Mouse (Mus musculus) embryonic facial prominence, embryonic 10.5 days (tissue): Measurements from ENCODE around the gene Fgf4. TPM values are rescaled to one million over a fixed set of nuclear protein-coding genes. Genes with fewer than 3 reads are reported as not detected.
A peak's percentile ranks its signal among the peaks of the same experiment; 100 is the strongest.

Experiments used
- DNase-seq: peaks from one replicate; pipeline ENCODE4 v3.0.0-alpha.2; 2017; ENCODE audit warnings: low spot score
- H3K27ac ChIP-seq: fragments of 300-500 bp; sonication (generic); replicated peaks from 2 replicates; pipeline ENCODE4 v1.5.1; 2016; ENCODE audit warnings: mild to moderate bottlenecking
- H3K27me3 ChIP-seq: fragments of 300-500 bp; sonication (generic); replicated peaks from 2 replicates; pipeline ENCODE4 v1.6.1; 2016; ENCODE audit warnings: low read depth, mild to moderate bottlenecking; ENCODE audit not compliant: poor library complexity, severe bottlenecking
- H3K36me3 ChIP-seq: fragments of 300-500 bp; sonication (generic); replicated peaks from 2 replicates; pipeline ENCODE4 v1.6.1; 2016; ENCODE audit warnings: mild to moderate bottlenecking, moderate library complexity
- H3K4me1 ChIP-seq: fragments of 300-500 bp; sonication (generic); 2 replicates; pipeline ENCODE4 v1.6.1; 2016
- H3K4me3 ChIP-seq: fragments of 300-500 bp; sonication (generic); 2 replicates; pipeline ENCODE4 v1.5.1; 2016; ENCODE audit warnings: mild to moderate bottlenecking, moderate library complexity
- H3K9me3 ChIP-seq: fragments of 300-500 bp; sonication (generic); 2 replicates; pipeline ENCODE4 v1.6.1; 2016; ENCODE audit warnings: mild to moderate bottlenecking
- WGBS: fragments of 180-500 bp; shearing (Covaris S2); methylation state at CpG from one replicate; pipeline ENCODE4 v1.1.7; 2016; 5-methylcytosine and 5-hydroxymethylcytosine counted together
- polyA plus RNA-seq: library from polyadenylated mRNA; unstranded; fragments of >200 nt; fragmentation: Nextera tagmentation; extraction: Ambion mirVana; gene quantifications from 2 replicates; pipeline ENCODE4 v1.2.1, GENCODE M21; 2016

The Fgf4 gene
- 0.16 TPM in 1 of 2 replicates, not detected in the other for polyA plus RNA-seq

DNA sequence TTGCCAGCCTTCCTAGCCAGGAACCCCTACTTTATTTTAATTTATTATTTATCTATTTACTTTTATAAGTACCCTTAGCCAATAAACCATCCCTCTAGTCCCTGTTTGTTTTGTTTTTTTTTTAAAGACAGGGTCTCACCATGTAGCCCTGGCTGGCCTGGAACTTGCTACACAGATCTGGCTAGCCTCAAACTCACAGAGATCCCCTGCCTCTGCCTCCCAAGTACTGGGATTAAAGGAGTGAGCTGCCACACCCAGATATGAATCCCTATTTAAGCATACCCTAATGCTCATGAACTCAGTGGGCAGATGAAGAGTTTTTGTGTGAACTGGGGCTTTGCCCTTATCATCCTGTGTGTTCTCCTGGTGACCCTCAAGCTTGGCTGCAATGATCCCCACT, at the start of gene Fgf4:
Fgf4 (plus strand) TSS at position 301 of the 400 bp plus-strand sequence.
- no peaks in the 10 kb centered on the region for H3K4me1 ChIP-seq
- peaks cover 60% of the 10 kb centered on the region for H3K27me3 ChIP-seq
- no peaks in the 10 kb centered on the region for H3K9me3 ChIP-seq
- H3K27ac ChIP-seq: no peak within 1 kb of the TSS
- no peak within 1 kb of the TSS for H3K4me3 ChIP-seq
- DNase-seq: no peak
- H3K36me3 ChIP-seq: no peaks in the 10 kb centered on the region

DNA sequence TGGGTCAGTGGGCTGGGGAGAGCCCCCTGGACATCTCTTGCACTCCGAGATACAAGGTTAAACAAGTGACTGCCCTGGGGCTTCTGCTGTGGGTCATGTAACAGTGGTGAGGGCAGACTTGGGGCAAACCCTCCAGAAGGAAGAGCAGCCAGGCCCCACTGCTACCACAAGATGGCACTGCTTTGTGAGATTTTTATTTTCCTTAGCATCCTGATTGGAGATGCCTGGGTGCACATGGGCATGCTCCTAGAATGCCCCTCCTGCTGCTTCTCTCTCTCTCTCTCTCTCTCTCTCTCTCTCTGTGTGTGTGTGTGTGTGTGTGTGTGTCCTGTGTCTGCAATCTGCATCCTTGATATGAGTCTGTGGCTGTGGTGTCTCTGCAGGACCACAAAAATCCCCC, 48.7 kb upstream of the Fgf4 start:
- Histone ChIP-seq H3K36me3 (no peaks in the 10 kb centered on the region), H3K9me3 (no peaks in the 10 kb centered on the region), H3K4me3 (no peak overlapping the region), H3K27ac (no peak overlapping the region), H3K4me1 (peaks cover 27% of the 10 kb centered on the region), H3K27me3 (peaks cover 80% of the 10 kb centered on the region)
- WGBS: 28% methylated on average over 1 of the region's 1 CpGs
- DNase-seq: peak; percentile 54

DNA sequence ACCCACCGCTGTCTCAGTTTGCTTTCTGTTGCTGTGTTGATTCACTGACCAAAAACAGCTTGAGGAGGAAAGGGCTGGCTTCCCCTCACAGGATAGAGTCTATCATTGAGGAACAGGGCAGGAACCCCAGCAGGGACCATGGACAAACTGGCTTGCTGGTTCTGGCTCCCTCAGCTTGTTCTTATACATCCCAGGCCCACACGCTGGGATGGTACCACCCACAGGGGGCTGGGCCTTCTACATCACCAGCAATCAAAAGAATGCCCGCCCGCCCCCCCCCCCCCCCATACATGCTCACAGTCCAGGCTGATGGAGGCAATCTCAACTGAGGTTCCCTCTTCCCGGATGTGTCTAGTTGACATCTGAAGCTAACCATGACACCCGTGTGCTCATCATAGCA, 40.1 kb upstream of the Fgf4 start:
- H3K36me3 ChIP-seq: no peaks in the 10 kb centered on the region
- H3K27me3 ChIP-seq: peaks cover 27% of the 10 kb centered on the region
- H3K4me3 ChIP-seq: no peak overlapping the region
- DNase-seq: no peak
- no peak overlapping the region for H3K27ac ChIP-seq
- 67% methylated on average over 6 of the region's 6 CpGs for WGBS
- no peaks in the 10 kb centered on the region for H3K9me3 ChIP-seq
- H3K4me1 ChIP-seq: peaks cover 19% of the 10 kb centered on the region

DNA sequence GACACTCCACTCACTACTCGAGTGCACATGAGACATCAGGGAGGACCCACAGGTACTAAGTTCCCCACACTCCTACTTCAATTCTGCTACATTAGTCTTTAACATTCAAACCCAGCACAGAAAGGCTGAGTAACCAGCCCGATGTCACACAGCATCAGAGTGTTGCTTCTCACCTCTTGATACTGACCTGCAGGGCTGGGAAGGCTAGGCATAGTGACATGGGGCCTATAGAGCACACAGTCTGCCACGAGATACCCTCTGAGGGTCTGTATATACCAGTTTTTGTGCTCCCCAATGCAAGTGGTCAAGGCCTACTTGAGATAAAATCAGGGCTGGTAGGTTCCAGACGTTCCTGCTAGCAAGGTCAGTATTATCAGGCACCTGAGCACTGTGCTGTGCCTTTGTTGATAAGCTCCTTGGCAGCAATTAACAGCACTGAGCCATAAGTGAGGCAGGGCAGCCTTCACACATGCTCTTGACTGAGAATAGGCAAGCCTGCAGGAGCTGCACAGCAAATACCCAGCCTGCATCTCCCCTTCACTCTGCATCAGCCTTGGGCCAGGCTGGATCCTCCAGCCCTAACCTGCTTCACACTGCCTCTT, 39.1 kb upstream of the Fgf4 start:
- no peaks in the 10 kb centered on the region for H3K9me3 ChIP-seq
- no peaks in the 10 kb centered on the region for H3K36me3 ChIP-seq
- H3K4me1 ChIP-seq: peaks cover 19% of the 10 kb centered on the region
- peaks cover 17% of the 10 kb centered on the region for H3K27me3 ChIP-seq
- 73% methylated on average over 4 of the region's 4 CpGs for WGBS
- no peak overlapping the region for H3K4me3 ChIP-seq
- H3K27ac ChIP-seq: no peak overlapping the region
- DNase-seq: no peak

DNA sequence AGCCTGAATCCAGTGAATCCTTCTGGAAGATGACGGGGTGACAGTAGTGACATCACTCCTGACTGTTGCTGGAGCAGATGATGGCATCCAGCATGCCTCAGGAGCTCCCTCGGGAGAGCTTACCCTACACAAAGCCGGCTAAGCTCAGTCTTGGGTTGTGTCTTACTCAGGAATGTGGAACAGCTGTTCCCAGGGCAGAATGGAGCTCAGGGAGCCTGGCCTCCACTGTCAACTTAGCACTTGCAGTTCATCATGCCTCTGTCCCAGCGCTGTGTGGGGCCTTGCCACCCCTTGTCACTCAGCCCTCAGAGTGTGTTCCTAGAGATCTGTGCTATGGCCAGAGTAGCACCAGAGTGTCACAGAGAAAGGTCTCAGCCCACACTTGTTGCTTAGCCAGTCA, 35.6 kb upstream of the Fgf4 start:
- H3K9me3 ChIP-seq: no peaks in the 10 kb centered on the region
- H3K36me3 ChIP-seq: no peaks in the 10 kb centered on the region
- 43% methylated on average over 4 of the region's 4 CpGs for WGBS
- H3K27me3 ChIP-seq: 0 out of 2 replicates have a peak, but pooled peaks cover 3% of the 10 kb centered on the region
- H3K4me1 ChIP-seq: peaks cover 31% of the 10 kb centered on the region
- H3K27ac ChIP-seq: peak overlapping the region; percentile 32; the same call in 1 of the 2 replicates
- peak; percentile 23 for DNase-seq
- H3K4me3 ChIP-seq: no peak overlapping the region

DNA sequence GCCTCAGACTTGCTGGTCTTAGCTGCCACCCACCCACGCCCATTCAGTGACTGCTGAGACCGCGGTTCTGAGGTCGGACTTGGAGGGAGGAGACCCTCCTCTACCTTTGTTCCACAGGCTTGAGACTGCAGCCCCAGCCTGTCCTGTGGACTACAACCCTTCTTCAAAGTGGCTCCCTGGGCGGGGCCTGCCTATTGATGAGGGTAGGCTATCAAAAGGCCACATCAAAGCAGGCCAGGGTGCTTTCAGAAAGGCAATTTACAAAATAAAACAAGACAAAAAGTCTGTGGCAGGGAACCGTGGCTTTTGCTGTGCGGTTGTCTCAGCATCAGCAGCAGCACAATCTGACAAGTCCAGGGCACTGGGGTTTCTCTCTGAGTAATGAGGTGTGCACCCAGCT, 25.3 kb upstream of the Fgf4 start:
- Histone ChIP-seq H3K4me1 (peaks cover 10% of the 10 kb centered on the region), H3K27ac (no peak overlapping the region), H3K27me3 (peaks cover 54% of the 10 kb centered on the region), H3K4me3 (no peak overlapping the region), H3K36me3 (no peaks in the 10 kb centered on the region), H3K9me3 (peaks cover 8% of the 10 kb centered on the region; the same call in 1 of the 2 replicates)
- no peak for DNase-seq
- WGBS: 47% methylated on average over 7 of the region's 7 CpGs

DNA sequence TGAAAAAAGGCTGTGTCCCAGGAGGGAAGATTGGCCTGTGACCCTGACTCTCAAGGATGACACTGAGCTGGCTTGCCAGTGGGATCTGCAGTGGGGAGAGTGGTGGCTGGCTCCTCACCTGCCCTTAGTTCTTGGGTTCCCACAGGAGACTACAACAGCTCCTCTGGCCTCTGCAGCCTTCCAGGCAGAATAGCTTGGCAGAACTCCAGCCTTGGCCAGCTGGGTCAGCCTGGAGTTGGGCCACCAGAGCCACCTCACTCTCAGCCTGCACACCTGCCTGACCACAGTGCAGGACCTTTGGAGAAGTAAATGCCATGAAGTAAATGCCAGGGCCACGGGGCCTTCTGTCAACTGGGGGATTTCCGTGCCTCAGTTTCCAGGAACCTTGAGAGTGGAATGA, 23.2 kb upstream of the Fgf4 start:
- Histone ChIP-seq H3K36me3 (no peaks in the 10 kb centered on the region), H3K9me3 (no peaks in the 10 kb centered on the region), H3K27ac (0 out of 2 replicates have a peak overlapping the region, but pooled peaks have one; percentile 1), H3K4me1 (peaks cover 18% of the 10 kb centered on the region), H3K27me3 (peaks cover 75% of the 10 kb centered on the region), H3K4me3 (no peak overlapping the region)
- WGBS: 92% methylated on average over 2 of the region's 2 CpGs
- DNase-seq: no peak

DNA sequence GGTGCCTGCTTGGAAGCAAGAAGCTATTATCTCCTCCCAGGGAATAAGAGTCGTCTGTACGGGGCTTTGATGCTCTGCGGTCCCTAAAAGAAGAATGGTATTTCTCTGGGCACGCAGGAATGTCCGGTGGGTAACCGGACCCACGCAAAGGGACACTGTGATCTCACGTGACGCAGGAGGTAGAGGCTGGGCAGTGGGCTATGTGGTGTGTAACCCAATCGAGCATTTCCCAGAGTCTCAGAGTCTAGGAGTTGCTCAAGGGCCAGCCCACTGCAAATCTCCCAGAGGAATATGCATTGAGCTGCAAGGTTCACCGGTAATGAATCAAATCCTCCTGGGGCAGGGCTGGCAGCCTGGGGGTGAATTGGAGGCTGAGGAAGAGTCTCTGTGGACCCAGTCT, 18.8 kb upstream of the Fgf4 start:
- Histone ChIP-seq H3K4me1 (peaks cover 26% of the 10 kb centered on the region), H3K9me3 (no peaks in the 10 kb centered on the region), H3K4me3 (no peak overlapping the region), H3K36me3 (no peaks in the 10 kb centered on the region), H3K27ac (no peak overlapping the region), H3K27me3 (peaks cover 94% of the 10 kb centered on the region)
- WGBS: 64% methylated on average over 11 of the region's 11 CpGs
- no peak for DNase-seq

DNA sequence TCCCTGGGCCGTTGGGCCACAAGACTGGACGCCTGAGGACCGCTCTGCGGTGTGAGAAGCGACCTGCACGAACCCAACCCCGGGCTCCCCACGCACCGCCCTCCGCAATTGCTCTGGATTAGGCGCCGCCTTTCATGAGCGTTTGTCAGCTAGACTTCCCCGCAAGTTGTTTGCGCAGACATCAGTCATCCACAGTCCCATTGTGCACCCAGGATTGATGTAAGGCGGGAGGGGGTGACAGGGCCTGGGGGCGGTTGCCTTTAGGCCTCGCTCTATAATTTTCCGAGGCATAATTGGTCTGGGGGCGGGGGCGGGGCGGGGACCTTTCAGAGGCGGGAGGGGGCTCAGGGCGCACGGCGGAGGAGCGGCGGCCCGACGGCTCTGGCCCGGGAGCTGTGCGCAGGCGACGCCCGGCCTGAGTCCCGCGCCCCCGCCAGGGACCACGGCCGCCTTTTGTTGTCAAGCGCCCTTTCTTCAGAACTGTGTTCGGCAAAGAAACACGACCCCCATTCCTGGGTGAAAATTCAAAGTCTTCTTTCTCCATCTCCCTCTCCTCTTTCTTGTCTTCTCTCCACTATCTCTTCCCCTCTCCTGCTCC, 9.2 kb upstream of the Fgf4 start, which contains the start of gene Fgf3:
Fgf3 (plus strand) TSS at position 193 of the 598 bp plus-strand sequence.
- peak; percentile 44 for DNase-seq
- peak within 1 kb of the TSS; percentile 44; the same call in 1 of the 2 replicates for H3K27ac ChIP-seq

DNA sequence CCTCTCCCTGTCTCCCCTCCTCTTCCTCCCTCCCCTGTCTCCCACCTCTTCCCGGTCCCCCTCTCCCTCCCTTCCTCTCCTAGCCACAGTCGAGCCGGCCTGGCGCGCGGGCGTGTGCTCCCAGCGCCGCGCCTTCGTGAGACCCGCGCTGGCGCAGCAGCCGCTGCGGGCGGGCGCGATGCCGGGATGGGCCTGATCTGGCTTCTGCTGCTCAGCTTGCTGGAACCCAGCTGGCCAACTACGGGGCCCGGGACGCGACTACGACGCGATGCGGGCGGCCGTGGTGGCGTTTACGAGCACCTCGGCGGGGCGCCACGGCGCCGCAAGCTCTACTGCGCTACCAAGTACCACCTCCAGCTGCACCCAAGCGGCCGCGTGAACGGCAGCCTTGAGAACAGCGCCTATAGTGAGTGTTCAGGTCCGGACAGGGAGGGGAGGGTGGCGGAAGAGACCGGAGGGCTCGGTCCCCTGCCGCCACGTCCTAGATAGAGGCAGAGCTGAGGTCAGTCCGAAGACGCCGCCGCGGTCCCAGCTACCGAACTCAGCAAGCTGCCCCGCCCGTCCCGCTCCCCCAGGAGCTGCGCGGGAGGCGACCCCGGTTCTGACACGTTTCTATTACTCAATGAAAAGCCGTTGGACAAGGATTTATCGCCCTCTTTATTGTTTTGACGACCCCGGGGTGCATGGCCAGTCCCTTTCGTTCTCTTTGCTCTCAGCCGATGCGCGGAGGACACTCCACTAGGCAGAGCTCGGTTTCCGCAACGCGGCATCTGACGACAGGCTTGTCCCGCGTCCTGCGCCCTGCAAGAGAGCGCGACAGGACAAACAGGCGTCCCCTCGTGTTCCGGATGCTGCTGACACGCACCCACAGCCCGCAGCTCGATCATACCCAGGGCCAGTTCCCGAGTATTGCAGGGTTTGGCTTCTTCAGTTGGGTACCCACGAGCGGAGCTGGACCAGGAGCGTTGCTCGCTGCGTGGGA, 8.4 kb upstream of the Fgf4 start:
- H3K4me3 ChIP-seq: peak overlapping the region; percentile 55
- no peaks in the 10 kb centered on the region for H3K9me3 ChIP-seq
- peak overlapping the region; percentile 44; the same call in 1 of the 2 replicates for H3K27ac ChIP-seq
- DNase-seq: peak; percentile 63
- no peaks in the 10 kb centered on the region for H3K36me3 ChIP-seq
- WGBS: under 1% methylated on average over 94 of the region's 94 CpGs
- H3K27me3 ChIP-seq: peaks cover 100% of the 10 kb centered on the region
- peaks cover 34% of the 10 kb centered on the region for H3K4me1 ChIP-seq

More for the DNA sequence above, 9.2 kb upstream of the Fgf4 start, which contains the start of gene Fgf3:
- H3K27me3 ChIP-seq: peaks cover 99% of the 10 kb centered on the region
- no peaks in the 10 kb centered on the region for H3K9me3 ChIP-seq
- no peaks in the 10 kb centered on the region for H3K36me3 ChIP-seq
- H3K4me1 ChIP-seq: peaks cover 36% of the 10 kb centered on the region
- peak within 1 kb of the TSS; percentile 55 for H3K4me3 ChIP-seq
- 1% methylated on average over 43 of the region's 43 CpGs for WGBS

DNA sequence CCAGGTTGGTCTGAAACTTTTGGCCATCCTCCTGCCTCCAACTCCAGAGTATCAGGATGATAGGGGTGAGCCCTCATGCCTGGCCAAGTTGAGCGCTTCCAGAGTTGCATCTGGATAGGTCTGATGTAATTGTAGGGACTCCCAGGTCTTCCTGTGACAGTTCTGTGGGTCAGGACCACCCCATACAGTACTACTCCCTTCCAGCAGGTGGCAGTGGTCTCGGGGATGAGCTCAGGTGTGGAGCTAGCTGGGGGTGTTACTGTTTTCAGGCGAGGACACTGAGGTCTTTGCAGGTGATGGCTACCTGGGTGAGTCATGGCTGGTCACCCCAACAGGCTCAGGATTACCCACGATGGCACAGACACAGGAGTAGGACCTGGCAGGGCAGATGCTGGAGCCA, 1.0 kb upstream of the Fgf4 start:
- no peak overlapping the region for H3K4me3 ChIP-seq
- WGBS: 23% methylated on average over 4 of the region's 4 CpGs
- no peaks in the 10 kb centered on the region for H3K36me3 ChIP-seq
- no peak overlapping the region for H3K27ac ChIP-seq
- peaks cover 63% of the 10 kb centered on the region for H3K27me3 ChIP-seq
- no peaks in the 10 kb centered on the region for H3K4me1 ChIP-seq
- DNase-seq: peak; percentile 52
- no peaks in the 10 kb centered on the region for H3K9me3 ChIP-seq

DNA sequence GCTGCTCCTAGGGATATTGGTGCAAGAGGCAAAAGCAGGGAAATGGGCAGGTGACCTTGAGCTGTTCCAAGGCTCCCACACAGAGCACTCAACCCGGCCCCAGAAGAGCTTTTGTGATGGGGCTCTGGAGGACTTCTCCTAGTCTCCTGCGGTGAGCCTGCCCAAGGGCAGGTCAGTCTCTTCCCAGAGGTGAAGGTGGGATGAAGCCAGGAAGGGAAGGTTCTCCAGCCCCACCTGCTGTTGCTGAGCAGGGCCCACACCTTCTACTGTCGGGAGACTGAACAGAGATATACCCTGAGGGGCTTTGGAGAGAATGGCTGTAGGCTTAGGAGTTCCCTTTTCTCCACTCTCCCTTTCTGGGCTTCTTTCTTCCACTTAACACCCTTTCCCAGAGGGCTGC, 4.2 kb downstream of the Fgf4 start:
- Histone ChIP-seq H3K4me1 (no peaks in the 10 kb centered on the region), H3K9me3 (no peaks in the 10 kb centered on the region), H3K27me3 (peaks cover 57% of the 10 kb centered on the region), H3K36me3 (no peaks in the 10 kb centered on the region), H3K27ac (no peak overlapping the region), H3K4me3 (no peak overlapping the region)
- WGBS: 50% methylated on average over 3 of the region's 3 CpGs
- DNase-seq: no peak
